In genomic region chr4:154960021-154960689, GRCm38 (mm10) we compare ENCODE assay signal across 8 mouse cellular contexts. TPM values are rescaled to one million over a fixed set of nuclear protein-coding genes. Genes with fewer than 3 reads are reported as not detected.
DNase-seq lines count a peak whose midpoint lies in the region; ATAC-seq and TF ChIP-seq lines count a peak whose summit lies in the region.

No protein-coding gene starts in this region.

- peak overlapping the region; percentile 89 for H3K4me2 ChIP-seq in forebrain, embryonic 16.5 days (ENCODE audit: low read length)
- peak overlapping the region; percentile 68 for H3K4me2 ChIP-seq in liver, postnatal 0 days (ENCODE audit: low read depth, low read length)

- H3K4me1 ChIP-seq in kidney, adult 2 months (ENCODE audit: control insufficient read depth, insufficient read depth, low read length) = 0 out of 2 replicates have a peak, but pooled peaks cover 4% of the 10 kb centered on the region
- H3K4me1 ChIP-seq in bone marrow, adult 2 months (ENCODE audit: control insufficient read depth, insufficient read depth, low read length) = peaks cover 2% of the 10 kb centered on the region
- peaks cover 67% of the 10 kb centered on the region for H3K4me1 ChIP-seq in forebrain, embryonic 16.5 days (replicated peaks; ENCODE audit: control insufficient read depth, insufficient read depth, low read length)
- H3K4me1 ChIP-seq in liver, postnatal 0 days (ENCODE audit: insufficient read depth) = peaks cover 37% of the 10 kb centered on the region

- no peak for TF ChIP-seq CTCF in kidney, adult 2 months (conservative IDR thresholded peaks at IDR 0.05; ENCODE audit: insufficient read depth, insufficient read length, low read depth, low read length)
- TF ChIP-seq CTCF in bone marrow, adult 2 months (IDR thresholded peaks at IDR 0.05; ENCODE audit: control insufficient read depth, insufficient read depth, low read length) = no peak
- TF ChIP-seq CTCF in liver, postnatal 0 days (IDR thresholded peaks at IDR 0.05; ENCODE audit: low read depth) = no peak

- H3K9me3 ChIP-seq in forebrain, embryonic 16.5 days (ENCODE audit: control insufficient read depth, low read length) = no peaks in the 10 kb centered on the region
- no peaks in the 10 kb centered on the region for H3K9me3 ChIP-seq in liver, postnatal 0 days (ENCODE audit: low read length)

- TF ChIP-seq POLR2A in kidney, adult 2 months (IDR thresholded peaks at IDR 0.05; ENCODE audit: low read depth, low read length) = no peak
- TF ChIP-seq POLR2A in bone marrow, adult 2 months (IDR thresholded peaks at IDR 0.05; ENCODE audit: borderline replicate concordance, control insufficient read depth, low read depth, low read length) = no peak

- WGBS in kidney, adult 2 months = 43% methylated on average over 20 of the region's 20 CpGs
- WGBS in bone marrow, adult 2 months = 44% methylated on average over 20 of the region's 20 CpGs
- WGBS in forebrain, embryonic 16.5 days = 4% methylated on average over 20 of the region's 20 CpGs
- WGBS in liver, postnatal 0 days (ENCODE audit: insufficient replicate concordance) = 29% methylated on average over 20 of the region's 20 CpGs

- no peak; the same call in 1 of the 2 replicates for ATAC-seq in forebrain, embryonic 16.5 days
- no peak for ATAC-seq in liver, postnatal 0 days
- no peak for ATAC-seq in frontal cortex, adult (ENCODE audit: low TSS enrichment)

- TF ChIP-seq EP300 in liver, postnatal 0 days (IDR thresholded peaks at IDR 0.05; ENCODE audit: low read depth) = no peak

- H3K27me3 ChIP-seq in kidney, adult 2 months (replicated peaks; ENCODE audit: control insufficient read depth, insufficient read depth, low read length) = peaks cover 5% of the 10 kb centered on the region; the same call in 1 of the 2 replicates
- no peaks in the 10 kb centered on the region for H3K27me3 ChIP-seq in forebrain, embryonic 16.5 days (replicated peaks; ENCODE audit: control insufficient read depth, insufficient read depth, low read length)
- H3K27me3 ChIP-seq in liver, postnatal 0 days (ENCODE audit: insufficient read depth, low read length) = peaks cover 71% of the 10 kb centered on the region

- H3K36me3 ChIP-seq in kidney, adult 2 months (ENCODE audit: control insufficient read depth, insufficient read depth, low read length) = no peaks in the 10 kb centered on the region
- no peaks in the 10 kb centered on the region for H3K36me3 ChIP-seq in forebrain, embryonic 16.5 days (ENCODE audit: control insufficient read depth, insufficient read depth)
- H3K36me3 ChIP-seq in liver, postnatal 0 days (replicated peaks; ENCODE audit: insufficient read depth, low read length) = no peaks in the 10 kb centered on the region

- H3K27ac ChIP-seq in kidney, adult 2 months (ENCODE audit: insufficient read depth, low read depth, low read length) = no peak overlapping the region
- no peak overlapping the region for H3K27ac ChIP-seq in bone marrow, adult 2 months (ENCODE audit: control insufficient read depth, insufficient read depth, low read depth, low read length, poor library complexity)
- peak overlapping the region; percentile 96; the same call in 1 of the 2 replicates for H3K27ac ChIP-seq in forebrain, embryonic 16.5 days (ENCODE audit: low read length)
- no peak overlapping the region for H3K27ac ChIP-seq in liver, postnatal 0 days (ENCODE audit: low read depth)

- H3K4me3 ChIP-seq in kidney, adult 2 months (ENCODE audit: insufficient read depth, low read depth, low read length) = peak overlapping the region; percentile 47; the same call in 1 of the 2 replicates
- H3K4me3 ChIP-seq in bone marrow, adult 2 months (replicated peaks; ENCODE audit: control insufficient read depth, low read depth, low read length) = peak overlapping the region; percentile 33
- peak overlapping the region; percentile 84 for H3K4me3 ChIP-seq in forebrain, embryonic 16.5 days (replicated peaks; ENCODE audit: low read length)
- peak overlapping the region; percentile 51 for H3K4me3 ChIP-seq in liver, postnatal 0 days (ENCODE audit: low read depth, low read length)

- no peak for DNase-seq in kidney, adult 2 months
- DNase-seq in kidney, postnatal 36 days = no peak
- DNase-seq in liver, postnatal 0 days = no peak
- DNase-seq in right cerebral cortex, postnatal 14 days = no peak
- DNase-seq in thymus, postnatal 4 days = no peak

- H3K9ac ChIP-seq in forebrain, embryonic 16.5 days (replicated peaks; ENCODE audit: low read depth, low read length) = peak overlapping the region; percentile 79
- H3K9ac ChIP-seq in liver, postnatal 0 days (replicated peaks) = no peak overlapping the region

RNA-seq across cellular contexts. Expression of gene Hes5, which starts 0.6 kb away (rescaled TPM):
- polyA plus RNA-seq in kidney, adult 2 months (2012; rRNA removed) = not detected in 2 replicates
- not detected in 2 replicates for polyA plus RNA-seq in bone marrow, adult 2 months (2011; ENCODE audit: insufficient read depth, insufficient read length, low replicate concordance, missing spikeins)
- 91.4 and 100 TPM in 2 replicates for polyA plus RNA-seq in forebrain, embryonic 16.5 days (2015; fragmentation: Nextera tagmentation; extraction: Ambion mirVana)
- 0.15 and 0.21 TPM in 2 replicates for polyA plus RNA-seq in liver, postnatal 0 days (2015; fragmentation: Nextera tagmentation; extraction: Ambion mirVana)

RNA-seq across cellular contexts. Expression of gene Pank4, which starts 3.8 kb away (rescaled TPM):
- polyA plus RNA-seq in kidney, adult 2 months (2012; rRNA removed) = 37.5 and 41.5 TPM in 2 replicates
- 29.7 and 30.3 TPM in 2 replicates for polyA plus RNA-seq in bone marrow, adult 2 months (2011; ENCODE audit: insufficient read depth, insufficient read length, low replicate concordance, missing spikeins)
- polyA plus RNA-seq in forebrain, embryonic 16.5 days (2015; fragmentation: Nextera tagmentation; extraction: Ambion mirVana) = 47.1 and 47.3 TPM in 2 replicates
- 10.9 and 11.4 TPM in 2 replicates for polyA plus RNA-seq in liver, postnatal 0 days (2015; fragmentation: Nextera tagmentation; extraction: Ambion mirVana)

RNA-seq across cellular contexts. Expression of gene Tnfrsf14, which starts 31.8 kb away (rescaled TPM):
- 12.1 and 19.4 TPM in 2 replicates for polyA plus RNA-seq in kidney, adult 2 months (2012; rRNA removed)
- polyA plus RNA-seq in bone marrow, adult 2 months (2011; ENCODE audit: insufficient read depth, insufficient read length, low replicate concordance, missing spikeins) = 155 and 183 TPM in 2 replicates
- 0.27 TPM in 1 of 2 replicates, not detected in the other for polyA plus RNA-seq in forebrain, embryonic 16.5 days (2015; fragmentation: Nextera tagmentation; extraction: Ambion mirVana)
- 17.2 and 20.0 TPM in 2 replicates for polyA plus RNA-seq in liver, postnatal 0 days (2015; fragmentation: Nextera tagmentation; extraction: Ambion mirVana)

Comparison
In these comparisons a context has a peak if more than half of its experiments do, and no peak if none do; other contexts are left out.
1. H3K4me3 ChIP-seq: peak in every context shown above with its lines; median percentile 84 in forebrain, embryonic 16.5 days; 51 in liver, postnatal 0 days; 47 in kidney, adult 2 months; 33 in bone marrow, adult 2 months.
2. RNA of gene Hes5, which starts 0.6 kb away (polyA plus RNA-seq): 91.4 to 100 TPM in forebrain, embryonic 16.5 days; not detected in bone marrow, adult 2 months, 0.15 to 0.21 TPM in liver, postnatal 0 days and not detected in kidney, adult 2 months; every median in the first group is over 10 times any median in the second.
3. RNA of gene Tnfrsf14, which starts 31.8 kb away (polyA plus RNA-seq): 155 to 183 TPM in bone marrow, adult 2 months, 17.2 to 20.0 TPM in liver, postnatal 0 days and 12.1 to 19.4 TPM in kidney, adult 2 months; 0.27 TPM in forebrain, embryonic 16.5 days; every median in the first group is over 10 times any median in the second.